Mouse (Mus musculus) olfactory bulb, adult 2 months (tissue): Measurements from ENCODE around the gene Man2b1. TPM values are rescaled to one million over a fixed set of nuclear protein-coding genes. Genes with fewer than 3 reads are reported as not detected.
A peak's percentile ranks its signal among the peaks of the same experiment; 100 is the strongest.

Experiments used
- H3K27ac ChIP-seq: fragments of 200-500 bp; 2 replicates; pipeline ENCODE4 v1.5.1; 2012; ENCODE audit warnings: low read depth, low read length; ENCODE audit not compliant: insufficient read depth
- H3K4me1 ChIP-seq: fragments of 200-500 bp; 2 replicates; pipeline ENCODE4 v1.6.1; 2012; ENCODE audit warnings: low read length; ENCODE audit not compliant: control insufficient read depth, insufficient read depth
- H3K4me3 ChIP-seq: fragments of 200-500 bp; 2 replicates; pipeline ENCODE4 v1.5.1; 2012; ENCODE audit warnings: mild to moderate bottlenecking, low read depth, low read length, moderate library complexity; ENCODE audit not compliant: insufficient read depth
- CTCF ChIP-seq: fragments of 200-500 bp; IDR thresholded peaks from 2 replicates; pipeline ENCODE4 v1.5.1; 2012; ENCODE audit warnings: low read depth, mild to moderate bottlenecking, low read length, moderate library complexity; ENCODE audit not compliant: insufficient read depth
- POLR2A ChIP-seq: fragments of 200-500 bp; IDR thresholded peaks from 2 replicates; pipeline ENCODE4 v1.6.1; 2012; ENCODE audit warnings: mild to moderate bottlenecking, low read depth, low read length, moderate library complexity; ENCODE audit not compliant: insufficient read depth
- WGBS: fragments of 180-500 bp; shearing (Covaris S2); methylation state at CpG from one replicate; pipeline ENCODE4 v1.1.7; 2018; 5-methylcytosine and 5-hydroxymethylcytosine counted together
- polyA plus RNA-seq: library from polyadenylated mRNA; stranded (reverse); fragments of >200 nt; gene quantifications from 2 replicates; pipeline ENCODE4 v1.2.4, GENCODE M21; 2012; ENCODE audit warnings: low replicate concordance; ENCODE audit not compliant: missing spikeins, insufficient read depth, insufficient read length

Man2b1 gene
- polyA plus RNA-seq, 1 experiment: 98.2 TPM

- under 1% methylated on average over 55 of the region's 57 CpGs for WGBS
- TF ChIP-seq POLR2A (0 out of 2 replicates have a peak, but pooled peaks have one; percentile 23), CTCF (no peak)
- H3K27ac ChIP-seq: 0 out of 2 replicates have a peak overlapping the region, but pooled peaks have one; percentile 13
- peak overlapping the region; percentile 99 for H3K4me3 ChIP-seq
- H3K4me1 ChIP-seq: peaks cover 8% of the 10 kb centered on the region
Observed at GRCm38 (mm10) chr8:85037681-85038531, 45.2 kb upstream of the Man2b1 start.

- Histone ChIP-seq H3K27ac (no peak overlapping the region), H3K4me1 (0 out of 2 replicates have a peak, but pooled peaks cover 2% of the 10 kb centered on the region), H3K4me3 (no peak overlapping the region)
- TF ChIP-seq CTCF (no peak), POLR2A (no peak)
- WGBS: 92% methylated on average over 6 of the region's 6 CpGs
Observed at GRCm38 (mm10) chr8:85043619-85044018, 39.5 kb upstream of the Man2b1 start.

- H3K4me3 ChIP-seq: no peak overlapping the region
- WGBS: 86% methylated on average over 7 of the region's 7 CpGs
- TF ChIP-seq POLR2A: no peak
- TF ChIP-seq CTCF: no peak
- H3K27ac ChIP-seq: no peak overlapping the region
- H3K4me1 ChIP-seq: peaks cover 9% of the 10 kb centered on the region
Observed at GRCm38 (mm10) chr8:85057367-85057766, 25.7 kb upstream of the Man2b1 start.

DNA sequence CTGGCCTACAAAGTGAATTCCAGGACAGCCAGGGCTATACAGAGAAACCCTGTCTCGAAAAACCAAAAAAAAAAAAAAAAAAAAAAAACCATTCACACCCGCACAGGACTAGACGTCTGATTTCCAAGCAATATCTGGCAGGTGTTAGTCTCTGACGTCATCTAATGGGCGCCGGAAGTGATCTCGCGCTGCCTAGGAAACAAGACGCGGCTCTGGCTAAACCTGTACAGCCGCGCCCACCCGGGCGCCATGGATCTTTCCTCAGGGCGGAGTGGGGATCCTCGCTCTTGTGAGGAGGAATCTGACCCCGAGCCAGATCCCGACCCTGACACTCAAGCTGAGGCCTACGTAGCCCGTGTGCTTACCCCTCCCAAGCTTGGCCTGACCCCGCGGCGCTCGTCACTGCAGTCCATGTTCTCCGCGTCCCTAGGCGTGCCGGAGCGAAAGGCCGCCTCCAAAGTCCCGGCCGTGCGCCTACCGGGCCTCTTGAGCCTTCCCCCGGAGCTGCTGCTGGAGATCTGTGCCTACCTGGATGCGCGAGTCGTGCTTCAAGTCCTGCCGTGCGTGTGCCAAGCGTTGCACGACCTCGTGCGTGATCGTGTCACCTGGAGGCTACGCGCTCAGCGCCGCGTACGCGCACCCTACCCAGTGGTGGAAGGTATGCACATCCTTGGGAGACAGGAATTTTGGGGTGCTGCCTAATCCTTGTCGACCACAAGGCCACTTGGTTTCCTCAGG lies 23.0 kb upstream of the Man2b1 start, which contains the start of gene Fbxw9:
Gene Fbxw9 (plus strand): TSS at position 177 of the 738 bp plus-strand sequence.
- H3K4me3 ChIP-seq: peak within 1 kb of the TSS; percentile 79
- peaks cover 9% of the 10 kb centered on the region for H3K4me1 ChIP-seq
- no peak within 1 kb of the TSS for H3K27ac ChIP-seq
- no peak for TF ChIP-seq CTCF
- TF ChIP-seq POLR2A: peak; percentile 63; the same call in 1 of the 2 replicates
- under 1% methylated on average over 53 of the region's 53 CpGs for WGBS

DNA sequence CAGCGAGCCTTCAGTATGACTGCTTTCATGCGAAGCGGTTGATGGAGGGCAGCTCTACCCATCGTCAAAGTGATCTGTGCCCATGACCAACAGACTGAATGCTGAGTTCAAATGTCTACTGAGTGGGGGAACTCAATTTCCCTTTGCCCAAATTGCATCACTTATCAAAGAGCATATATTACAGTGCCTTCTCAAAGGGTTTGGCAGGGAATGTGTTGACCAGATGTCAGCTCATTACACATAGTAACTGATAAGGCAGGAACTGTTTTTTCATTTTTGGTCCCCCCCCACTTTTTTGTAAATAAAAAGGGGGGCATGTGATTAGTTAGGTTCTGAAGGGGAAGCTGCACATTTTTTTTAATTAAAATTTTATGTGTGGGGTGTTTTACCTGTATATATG lies 20.5 kb upstream of the Man2b1 start:
- no peak overlapping the region for H3K4me3 ChIP-seq
- H3K4me1 ChIP-seq: peaks cover 9% of the 10 kb centered on the region
- H3K27ac ChIP-seq: no peak overlapping the region
- no peak for TF ChIP-seq POLR2A
- no peak for TF ChIP-seq CTCF
- WGBS: 95% methylated on average over 4 of the region's 4 CpGs

GRCm38 (mm10) chr8:85065213-85065612 lies 17.9 kb upstream of the Man2b1 start:
- TF ChIP-seq CTCF: no peak
- TF ChIP-seq POLR2A: no peak
- Histone ChIP-seq H3K27ac (no peak overlapping the region), H3K4me1 (peaks cover 8% of the 10 kb centered on the region), H3K4me3 (no peak overlapping the region)
- 35% methylated on average over 2 of the region's 2 CpGs for WGBS

DNA sequence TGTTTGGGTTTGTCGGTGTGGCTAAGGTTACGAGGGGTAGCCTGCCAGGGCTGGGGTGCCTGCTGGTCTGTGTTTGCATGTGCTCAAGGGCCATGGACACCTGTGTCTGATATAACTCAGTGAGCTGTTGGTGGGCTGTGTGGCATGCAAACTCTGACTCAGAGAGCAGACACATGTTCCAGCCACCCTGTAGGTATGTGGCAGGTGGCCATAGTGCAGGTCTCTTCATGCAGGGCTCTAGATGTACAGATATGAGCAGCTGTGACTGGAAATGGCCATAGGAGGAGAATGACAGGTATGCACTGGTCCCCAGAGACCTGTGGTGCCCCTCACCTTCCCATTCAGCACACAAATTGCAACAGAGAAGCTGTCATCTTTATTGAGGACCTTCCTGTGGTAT lies 15.9 kb upstream of the Man2b1 start:
- Histone ChIP-seq H3K4me1 (peaks cover 2% of the 10 kb centered on the region), H3K4me3 (no peak overlapping the region), H3K27ac (no peak overlapping the region)
- TF ChIP-seq CTCF (no peak), POLR2A (no peak)
- WGBS: 98% methylated on average over 2 of the region's 2 CpGs

DNA sequence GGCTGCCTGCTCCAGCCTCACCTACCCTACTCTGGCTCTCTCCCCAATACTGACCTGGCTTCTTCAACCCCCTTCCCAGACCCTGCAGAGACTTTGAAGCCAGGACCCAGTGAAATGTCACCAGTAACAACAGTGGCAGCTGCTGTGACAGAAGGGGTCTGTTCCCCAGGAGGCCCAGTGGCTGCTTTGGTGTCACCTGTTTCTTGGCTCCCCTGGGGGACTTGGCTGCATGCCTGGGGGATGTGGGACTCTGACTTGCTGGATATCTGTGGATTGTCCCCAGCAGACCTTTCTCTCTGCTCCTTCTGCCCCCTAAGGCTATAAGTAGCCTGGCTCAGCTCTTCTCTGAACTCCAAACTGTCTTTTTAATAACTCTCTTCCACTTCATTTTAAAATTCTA lies 15.1 kb upstream of the Man2b1 start, which contains the start of gene Gm5741:
Gene Gm5741 (minus strand): TSS at position 1 of the 400 bp plus-strand sequence.
- no peak within 1 kb of the TSS for H3K4me3 ChIP-seq
- H3K27ac ChIP-seq: no peak within 1 kb of the TSS
- TF ChIP-seq CTCF (no peak), POLR2A (no peak)
- H3K4me1 ChIP-seq: peaks cover 7% of the 10 kb centered on the region

DNA sequence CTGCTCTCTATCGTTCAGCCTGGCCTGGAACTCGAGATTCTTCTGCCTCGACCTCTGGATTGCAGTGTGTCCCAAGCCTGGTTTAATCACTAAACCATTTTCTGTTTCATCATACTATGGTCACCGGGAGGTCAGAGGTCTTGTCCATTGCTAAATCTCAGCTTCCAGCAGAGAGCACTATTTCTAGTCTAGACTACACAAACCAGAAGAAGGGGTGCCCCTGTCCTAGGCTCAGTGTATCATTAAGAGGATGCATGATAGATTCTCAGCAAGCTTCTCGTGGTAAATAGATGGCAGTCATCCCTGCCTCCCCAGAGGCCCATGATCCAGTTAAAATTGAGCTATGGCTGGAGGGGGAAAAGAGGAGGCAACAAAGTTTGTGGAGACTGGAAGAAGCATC lies 12.0 kb upstream of the Man2b1 start:
- TF ChIP-seq POLR2A: no peak
- TF ChIP-seq CTCF: no peak
- Histone ChIP-seq H3K4me3 (no peak overlapping the region), H3K27ac (peak overlapping the region; percentile 76), H3K4me1 (peaks cover 10% of the 10 kb centered on the region)
- 78% methylated on average over 5 of the region's 5 CpGs for WGBS
